Mouse (Mus musculus) neural tube, embryonic 12.5 days (tissue): ENCODE data around the gene Rph3al. TPM values are rescaled to one million over a fixed set of nuclear protein-coding genes. Genes with fewer than 3 reads are reported as not detected.

Source experiments
- ATAC-seq: fragments of 200-750 bp; cut with Nextera tagmentation; 2 replicates; pipeline ENCODE4 v1.8.0; 2017; ENCODE audit warnings: low read depth, mild to moderate bottlenecking, moderate TSS enrichment, moderate library complexity; ENCODE audit not compliant: low FRiP score
- H3K27ac ChIP-seq: fragments of 300-500 bp; sonication (generic); 2 replicates; pipeline ENCODE4 v1.5.1; 2016
- H3K27me3 ChIP-seq: fragments of 300-500 bp; sonication (generic); replicated peaks from 2 replicates; pipeline ENCODE4 v1.6.1; 2016; ENCODE audit warnings: mild to moderate bottlenecking
- H3K36me3 ChIP-seq: fragments of 300-500 bp; sonication (generic); 2 replicates; pipeline ENCODE4 v1.6.1; 2016; ENCODE audit warnings: mild to moderate bottlenecking
- H3K4me1 ChIP-seq: fragments of 300-500 bp; sonication (generic); 2 replicates; pipeline ENCODE4 v1.6.1; 2016
- H3K4me2 ChIP-seq: fragments of 300-500 bp; sonication (generic); replicated peaks from 2 replicates; pipeline ENCODE4 v1.6.1; 2016; ENCODE audit warnings: mild to moderate bottlenecking
- H3K4me3 ChIP-seq: fragments of 300-500 bp; sonication (generic); 2 replicates; pipeline ENCODE4 v1.5.1; 2016
- H3K9ac ChIP-seq: fragments of 300-500 bp; sonication (generic); 2 replicates; pipeline ENCODE4 v1.6.1; 2016; ENCODE audit warnings: mild to moderate bottlenecking
- H3K9me3 ChIP-seq: fragments of 300-500 bp; sonication (generic); 2 replicates; pipeline ENCODE4 v1.6.1; 2016; ENCODE audit warnings: mild to moderate bottlenecking
- WGBS: fragments of 180-500 bp; shearing (Covaris S2); methylation state at CpG from one replicate; pipeline ENCODE4 v1.1.7; 2016; 5-methylcytosine and 5-hydroxymethylcytosine counted together
- polyA plus RNA-seq: library from polyadenylated mRNA; unstranded; fragments of >200 nt; fragmentation: Nextera tagmentation; extraction: Ambion mirVana; gene quantifications from 2 replicates; pipeline ENCODE4 v1.2.1, GENCODE M21; 2016

Gene Rph3al
- polyA plus RNA-seq, 1 experiment from 2014 or later: 1.1 TPM

GRCm38 (mm10) chr11:75922741-75923140 is 15.5 kb downstream of the Rph3al start:
- no peak overlapping the region for H3K27ac ChIP-seq
- 86% methylated on average over 4 of the region's 4 CpGs for WGBS
- no peaks in the 10 kb centered on the region for H3K9me3 ChIP-seq
- no peak overlapping the region for H3K4me3 ChIP-seq
- H3K4me1 ChIP-seq: peaks cover 13% of the 10 kb centered on the region; the same call in 1 of the 2 replicates
- no peak overlapping the region for H3K9ac ChIP-seq
- ATAC-seq: no peak
- no peaks in the 10 kb centered on the region for H3K36me3 ChIP-seq
- H3K27me3 ChIP-seq: no peaks in the 10 kb centered on the region
- no peak overlapping the region for H3K4me2 ChIP-seq

GRCm38 (mm10) chr11:75919139-75919538 is 19.1 kb downstream of the Rph3al start:
- H3K27ac ChIP-seq: no peak overlapping the region

DNA sequence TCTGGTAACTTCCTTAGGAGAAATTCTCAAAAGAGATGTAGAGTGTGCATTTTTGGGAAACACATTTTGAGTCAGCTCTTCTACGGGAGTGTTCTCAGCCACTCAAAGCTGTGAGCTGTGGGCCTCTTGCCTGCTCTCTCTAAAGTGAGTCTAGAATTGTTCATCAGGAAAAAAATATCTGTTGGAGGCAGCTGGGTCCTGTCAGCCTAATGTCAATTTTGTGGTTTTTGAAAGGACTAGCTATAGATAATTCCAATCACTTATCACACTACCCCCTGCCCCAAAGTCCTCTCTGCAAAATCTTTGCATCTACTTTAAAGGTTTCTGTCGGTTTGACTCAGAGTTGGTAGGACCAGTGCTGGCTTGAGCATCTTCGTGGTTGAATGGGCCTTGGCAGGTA is 20.9 kb downstream of the Rph3al start:
- Histone ChIP-seq H3K4me3 (no peak overlapping the region), H3K27ac (no peak overlapping the region), H3K4me2 (no peak overlapping the region), H3K9ac (no peak overlapping the region), H3K4me1 (0 out of 2 replicates have a peak, but pooled peaks cover 3% of the 10 kb centered on the region), H3K9me3 (no peaks in the 10 kb centered on the region), H3K36me3 (no peaks in the 10 kb centered on the region), H3K27me3 (no peaks in the 10 kb centered on the region)
- WGBS: 78% methylated on average over 3 of the region's 3 CpGs
- ATAC-seq: no peak

More at GRCm38 (mm10) chr11:75919139-75919538, 19.1 kb downstream of the Rph3al start:
- Histone ChIP-seq H3K4me2 (no peak overlapping the region), H3K36me3 (no peaks in the 10 kb centered on the region), H3K27me3 (no peaks in the 10 kb centered on the region), H3K4me1 (0 out of 2 replicates have a peak, but pooled peaks cover 3% of the 10 kb centered on the region), H3K9ac (no peak overlapping the region), H3K9me3 (no peaks in the 10 kb centered on the region), H3K4me3 (no peak overlapping the region)
- no peak for ATAC-seq
- WGBS: 89% methylated on average over 6 of the region's 6 CpGs

GRCm38 (mm10) chr11:75913953-75914352 is 24.3 kb downstream of the Rph3al start:
- no peak overlapping the region for H3K27ac ChIP-seq
- H3K9me3 ChIP-seq: peaks cover 7% of the 10 kb centered on the region; the same call in 1 of the 2 replicates
- no peak overlapping the region for H3K4me3 ChIP-seq
- H3K4me2 ChIP-seq: no peak overlapping the region
- no peaks in the 10 kb centered on the region for H3K36me3 ChIP-seq
- WGBS: 72% methylated on average over 3 of the region's 3 CpGs
- ATAC-seq: no peak
- no peaks in the 10 kb centered on the region for H3K27me3 ChIP-seq
- no peak overlapping the region for H3K9ac ChIP-seq
- no peaks in the 10 kb centered on the region for H3K4me1 ChIP-seq

GRCm38 (mm10) chr11:75912944-75913657 is 25.1 kb downstream of the Rph3al start:
- no peak overlapping the region for H3K9ac ChIP-seq
- ATAC-seq: no peak
- H3K27ac ChIP-seq: no peak overlapping the region
- WGBS: 57% methylated on average over 10 of the region's 10 CpGs
- H3K4me3 ChIP-seq: no peak overlapping the region
- H3K4me1 ChIP-seq: no peaks in the 10 kb centered on the region
- H3K36me3 ChIP-seq: no peaks in the 10 kb centered on the region
- H3K9me3 ChIP-seq: peaks cover 7% of the 10 kb centered on the region; the same call in 1 of the 2 replicates
- no peaks in the 10 kb centered on the region for H3K27me3 ChIP-seq
- H3K4me2 ChIP-seq: no peak overlapping the region

DNA sequence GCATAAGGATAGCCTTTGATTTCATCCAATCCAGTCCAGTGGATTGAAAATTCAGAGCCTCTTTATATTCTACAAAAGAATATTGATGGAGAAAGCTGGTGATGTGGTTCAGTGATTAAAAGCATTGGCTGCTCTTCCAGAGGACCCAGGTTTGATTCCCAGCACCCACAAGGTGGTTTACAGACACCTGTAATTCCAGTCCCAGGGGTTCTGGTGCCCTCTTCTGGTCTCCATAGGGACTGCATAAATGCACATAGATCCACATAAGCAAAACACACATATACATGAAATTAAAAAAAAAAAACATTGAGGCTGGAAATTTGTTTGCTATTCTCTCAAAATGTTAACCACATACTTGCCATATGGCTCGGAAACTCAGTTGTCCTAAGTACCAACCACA is 26.3 kb downstream of the Rph3al start:
- H3K9ac ChIP-seq: no peak overlapping the region
- H3K4me1 ChIP-seq: no peaks in the 10 kb centered on the region
- 94% methylated on average over 1 of the region's 1 CpGs for WGBS
- no peak overlapping the region for H3K4me2 ChIP-seq
- H3K36me3 ChIP-seq: no peaks in the 10 kb centered on the region
- ATAC-seq: no peak
- H3K4me3 ChIP-seq: no peak overlapping the region
- no peak overlapping the region for H3K27ac ChIP-seq
- no peaks in the 10 kb centered on the region for H3K27me3 ChIP-seq
- peaks cover 7% of the 10 kb centered on the region; the same call in 1 of the 2 replicates for H3K9me3 ChIP-seq

DNA sequence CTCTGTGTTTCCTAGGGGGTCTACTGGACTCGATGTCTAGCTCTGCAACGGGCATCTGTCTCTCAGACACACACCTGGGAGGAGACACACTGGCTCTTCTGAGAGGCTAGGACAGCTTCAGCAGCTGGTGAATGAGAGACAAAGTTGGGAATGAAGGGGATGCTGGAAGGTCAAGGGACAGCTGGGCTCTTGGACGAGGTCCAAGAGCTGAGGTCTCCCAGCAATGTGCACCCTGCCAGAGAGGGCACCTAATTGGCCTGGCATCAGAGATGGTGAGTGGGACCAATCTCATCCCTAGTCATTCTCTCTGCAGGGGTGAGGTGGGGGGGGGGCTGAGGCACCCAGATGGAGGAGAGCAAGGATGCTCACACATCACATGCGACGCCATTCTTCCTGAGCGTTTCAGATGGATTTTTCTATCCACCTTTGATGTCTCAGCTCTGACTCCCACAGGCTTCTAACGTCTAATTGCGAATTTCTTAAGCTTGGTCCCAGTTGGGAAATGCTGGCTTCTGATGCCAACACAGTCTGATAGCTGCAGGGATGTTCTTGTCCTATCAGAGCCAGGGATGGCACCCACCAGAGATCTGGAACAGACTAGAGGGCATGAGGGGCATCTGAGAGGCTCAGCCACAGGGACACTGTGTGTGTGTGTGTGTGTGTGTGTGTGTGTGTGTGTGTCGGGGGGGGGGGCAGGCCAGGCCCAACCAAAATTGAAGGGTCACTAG is 28.4 kb downstream of the Rph3al start:
- Histone ChIP-seq H3K9ac (no peak overlapping the region), H3K4me2 (no peak overlapping the region), H3K4me3 (no peak overlapping the region), H3K27ac (no peak overlapping the region), H3K4me1 (peaks cover 2% of the 10 kb centered on the region), H3K9me3 (peaks cover 7% of the 10 kb centered on the region; the same call in 1 of the 2 replicates), H3K27me3 (no peaks in the 10 kb centered on the region), H3K36me3 (no peaks in the 10 kb centered on the region)
- no peak for ATAC-seq
- 85% methylated on average over 9 of the region's 9 CpGs for WGBS

- no peak overlapping the region for H3K27ac ChIP-seq
- peaks cover 10% of the 10 kb centered on the region; the same call in 1 of the 2 replicates for H3K9me3 ChIP-seq
- ATAC-seq: no peak
- no peak overlapping the region for H3K9ac ChIP-seq
- no peaks in the 10 kb centered on the region for H3K36me3 ChIP-seq
- H3K27me3 ChIP-seq: no peaks in the 10 kb centered on the region
- 75% methylated on average over 4 of the region's 4 CpGs for WGBS
- no peak overlapping the region for H3K4me2 ChIP-seq
- peaks cover 9% of the 10 kb centered on the region for H3K4me1 ChIP-seq
- no peak overlapping the region for H3K4me3 ChIP-seq
These were observed 30.8 kb downstream of the Rph3al start for GRCm38 (mm10) chr11:75907406-75907805.

DNA sequence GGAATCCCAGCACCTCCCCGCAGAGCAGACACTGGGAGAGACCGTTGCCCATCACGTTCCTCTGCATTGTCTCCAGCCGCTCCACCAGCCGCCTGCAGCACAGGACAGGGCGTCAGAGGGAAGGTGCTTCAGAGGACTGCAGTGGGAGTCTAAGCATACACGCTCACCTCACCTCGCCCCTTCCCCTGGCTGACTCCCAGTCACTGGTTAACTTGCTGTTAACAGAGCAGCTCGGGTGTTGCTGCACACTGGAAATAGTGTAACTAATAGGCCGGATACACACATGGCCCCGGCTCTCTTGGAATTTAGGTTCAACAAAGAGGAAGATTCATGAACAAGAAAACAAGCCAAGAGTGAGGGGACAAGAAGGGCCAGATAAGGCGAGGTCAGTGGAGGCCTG is 31.7 kb downstream of the Rph3al start:
- Histone ChIP-seq H3K9me3 (peaks cover 6% of the 10 kb centered on the region; the same call in 1 of the 2 replicates), H3K27me3 (no peaks in the 10 kb centered on the region), H3K9ac (no peak overlapping the region), H3K4me1 (peaks cover 9% of the 10 kb centered on the region), H3K36me3 (no peaks in the 10 kb centered on the region), H3K4me2 (no peak overlapping the region), H3K27ac (no peak overlapping the region), H3K4me3 (no peak overlapping the region)
- WGBS: 58% methylated on average over 12 of the region's 12 CpGs
- no peak for ATAC-seq

- Histone ChIP-seq H3K9me3 (0 out of 2 replicates have a peak, but pooled peaks cover 4% of the 10 kb centered on the region), H3K4me1 (peaks cover 9% of the 10 kb centered on the region), H3K27me3 (no peaks in the 10 kb centered on the region), H3K4me3 (no peak overlapping the region), H3K9ac (no peak overlapping the region), H3K27ac (no peak overlapping the region), H3K36me3 (no peaks in the 10 kb centered on the region), H3K4me2 (0 out of 2 replicates have a peak overlapping the region, but pooled peaks have one; percentile 16)
- no peak for ATAC-seq
- WGBS: 63% methylated on average over 6 of the region's 6 CpGs
These were observed 33.2 kb downstream of the Rph3al start for GRCm38 (mm10) chr11:75904982-75905381.

DNA sequence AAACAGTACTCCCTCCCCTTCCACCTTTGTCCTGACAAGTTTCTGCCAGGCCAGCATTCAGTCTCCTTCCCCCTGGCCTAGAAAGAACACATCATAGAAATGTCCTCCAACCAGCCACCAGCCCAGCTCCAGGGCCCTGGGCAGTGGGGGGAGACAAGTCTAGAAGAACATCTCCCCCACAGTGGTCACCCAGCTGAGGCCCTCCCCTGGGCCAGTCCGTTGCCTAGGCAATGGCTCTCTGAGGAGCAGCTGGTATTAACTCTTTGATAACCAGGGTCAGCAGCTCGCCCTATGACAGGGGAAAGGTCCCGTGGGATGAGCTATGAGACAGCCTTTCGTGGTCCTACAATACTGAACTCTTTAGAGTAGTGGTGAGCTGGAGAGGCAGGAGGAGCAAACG is 33.7 kb downstream of the Rph3al start:
- no peak for ATAC-seq
- Histone ChIP-seq H3K4me3 (no peak overlapping the region), H3K9ac (no peak overlapping the region), H3K9me3 (0 out of 2 replicates have a peak, but pooled peaks cover 4% of the 10 kb centered on the region), H3K27ac (no peak overlapping the region), H3K36me3 (no peaks in the 10 kb centered on the region), H3K27me3 (no peaks in the 10 kb centered on the region), H3K4me2 (0 out of 2 replicates have a peak overlapping the region, but pooled peaks have one; percentile 16), H3K4me1 (peaks cover 9% of the 10 kb centered on the region)
- 20% methylated on average over 5 of the region's 5 CpGs for WGBS

DNA sequence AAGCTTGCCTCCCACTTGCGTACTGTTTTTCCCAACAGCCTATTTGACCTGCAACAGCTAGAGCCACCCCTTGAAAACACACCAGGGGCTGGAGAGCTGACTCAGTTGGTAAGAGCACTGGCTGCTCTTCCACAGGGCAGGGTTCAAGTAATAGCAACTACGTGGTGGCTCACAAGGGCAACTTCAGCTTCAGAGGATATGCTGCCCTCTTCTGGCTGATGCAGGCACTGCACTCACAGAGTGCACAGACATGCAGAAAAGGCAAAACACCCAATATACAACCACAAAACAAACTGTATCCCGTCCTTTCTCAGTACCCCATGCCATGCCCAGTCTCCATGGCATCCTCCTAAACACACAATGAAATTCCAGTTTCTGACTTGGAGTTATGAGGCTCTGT is 34.7 kb downstream of the Rph3al start:
- no peaks in the 10 kb centered on the region for H3K36me3 ChIP-seq
- peaks cover 9% of the 10 kb centered on the region for H3K4me1 ChIP-seq
- no peak overlapping the region for H3K9ac ChIP-seq
- 70% methylated on average over 3 of the region's 3 CpGs for WGBS
- H3K27me3 ChIP-seq: no peaks in the 10 kb centered on the region
- H3K4me3 ChIP-seq: no peak overlapping the region
- 0 out of 2 replicates have a peak, but pooled peaks cover 4% of the 10 kb centered on the region for H3K9me3 ChIP-seq
- no peak overlapping the region for H3K4me2 ChIP-seq
- no peak overlapping the region for H3K27ac ChIP-seq
- ATAC-seq: no peak
